Mouse (Mus musculus) heart, embryonic 10.5 days (tissue): ENCODE data around the gene Hephl1. TPM values are rescaled to one million over a fixed set of nuclear protein-coding genes. Genes with fewer than 3 reads are reported as not detected.

Experiments
- DNase-seq: peaks from one replicate; pipeline ENCODE4 v3.0.0-alpha.2; 2017; ENCODE audit warnings: low spot score
- H3K27ac ChIP-seq: fragments of 300-500 bp; sonication (generic); 2 replicates; pipeline ENCODE4 v1.5.1; 2016; ENCODE audit warnings: mild to moderate bottlenecking
- H3K27me3 ChIP-seq: fragments of 300-500 bp; sonication (generic); 2 replicates; pipeline ENCODE4 v1.6.1; 2016; ENCODE audit warnings: mild to moderate bottlenecking; ENCODE audit not compliant: poor library complexity, insufficient read depth, severe bottlenecking
- H3K36me3 ChIP-seq: fragments of 300-500 bp; sonication (generic); 2 replicates; pipeline ENCODE4 v1.6.1; 2016; ENCODE audit warnings: mild to moderate bottlenecking, moderate library complexity
- H3K4me1 ChIP-seq: fragments of 300-500 bp; sonication (generic); 2 replicates; pipeline ENCODE4 v1.6.1; 2016; ENCODE audit warnings: mild to moderate bottlenecking
- H3K4me3 ChIP-seq: fragments of 300-500 bp; sonication (generic); 2 replicates; pipeline ENCODE4 v1.5.1; 2016; ENCODE audit warnings: mild to moderate bottlenecking, moderate library complexity
- H3K9me3 ChIP-seq: fragments of 300-500 bp; sonication (generic); 2 replicates; pipeline ENCODE4 v1.6.1; 2016; ENCODE audit warnings: mild to moderate bottlenecking, moderate library complexity
- WGBS: fragments of 180-500 bp; shearing (Covaris S2); methylation state at CpG from one replicate; pipeline ENCODE4 v1.1.7; 2016; 5-methylcytosine and 5-hydroxymethylcytosine counted together
- polyA plus RNA-seq: library from polyadenylated mRNA; unstranded; fragments of >200 nt; fragmentation: Nextera tagmentation; extraction: Ambion mirVana; gene quantifications from 2 replicates; pipeline ENCODE4 v1.2.1, GENCODE M21; 2016

Hephl1 gene
- polyA plus RNA-seq: not detected in 2 replicates

- no peak for DNase-seq
- Histone ChIP-seq H3K4me1 (no peaks in the 10 kb centered on the region), H3K36me3 (no peaks in the 10 kb centered on the region), H3K9me3 (no peaks in the 10 kb centered on the region), H3K27ac (no peak within 1 kb of the TSS), H3K27me3 (no peaks in the 10 kb centered on the region), H3K4me3 (no peak within 1 kb of the TSS)
- WGBS: 72% methylated on average over 5 of the region's 5 CpGs
These were observed at the start of gene Hephl1 for GRCm38 (mm10) chr9:15112008-15112407. Gene Hephl1, minus strand, starts transcription at chr9:15112108.

- WGBS: 77% methylated on average over 6 of the region's 6 CpGs
These were observed 37.5 kb upstream of the Hephl1 start for GRCm38 (mm10) chr9:15149246-15149926.

GRCm38 (mm10) chr9:15140546-15140945, 28.6 kb upstream of the Hephl1 start:
- 84% methylated on average over 1 of the region's 1 CpGs for WGBS

More at GRCm38 (mm10) chr9:15149246-15149926, 37.5 kb upstream of the Hephl1 start:
- Histone ChIP-seq H3K4me3 (no peak overlapping the region), H3K4me1 (no peaks in the 10 kb centered on the region), H3K27me3 (no peaks in the 10 kb centered on the region), H3K27ac (no peak overlapping the region), H3K9me3 (no peaks in the 10 kb centered on the region), H3K36me3 (no peaks in the 10 kb centered on the region)
- no peak for DNase-seq

GRCm38 (mm10) chr9:15125897-15126296, 14.0 kb upstream of the Hephl1 start:
- H3K4me1 ChIP-seq: no peaks in the 10 kb centered on the region
- H3K27me3 ChIP-seq: no peaks in the 10 kb centered on the region
- no peaks in the 10 kb centered on the region for H3K9me3 ChIP-seq
- H3K4me3 ChIP-seq: no peak overlapping the region
- 88% methylated on average over 2 of the region's 2 CpGs for WGBS
- no peaks in the 10 kb centered on the region for H3K36me3 ChIP-seq
- no peak for DNase-seq
- H3K27ac ChIP-seq: no peak overlapping the region

More at GRCm38 (mm10) chr9:15140546-15140945, 28.6 kb upstream of the Hephl1 start:
- no peaks in the 10 kb centered on the region for H3K27me3 ChIP-seq
- no peaks in the 10 kb centered on the region for H3K9me3 ChIP-seq
- H3K27ac ChIP-seq: no peak overlapping the region
- DNase-seq: no peak
- H3K36me3 ChIP-seq: no peaks in the 10 kb centered on the region
- no peaks in the 10 kb centered on the region for H3K4me1 ChIP-seq
- no peak overlapping the region for H3K4me3 ChIP-seq

GRCm38 (mm10) chr9:15122431-15122830, 10.5 kb upstream of the Hephl1 start:
- no peaks in the 10 kb centered on the region for H3K36me3 ChIP-seq
- no peak overlapping the region for H3K27ac ChIP-seq
- H3K27me3 ChIP-seq: no peaks in the 10 kb centered on the region
- H3K4me1 ChIP-seq: no peaks in the 10 kb centered on the region
- no peak for DNase-seq
- H3K4me3 ChIP-seq: no peak overlapping the region
- H3K9me3 ChIP-seq: no peaks in the 10 kb centered on the region
- 76% methylated on average over 3 of the region's 3 CpGs for WGBS

GRCm38 (mm10) chr9:15120841-15121358, 9.0 kb upstream of the Hephl1 start:
- H3K27me3 ChIP-seq: no peaks in the 10 kb centered on the region
- 43% methylated on average over 7 of the region's 7 CpGs for WGBS

GRCm38 (mm10) chr9:15120209-15120608, 8.3 kb upstream of the Hephl1 start:
- Histone ChIP-seq H3K27ac (no peak overlapping the region), H3K4me1 (no peaks in the 10 kb centered on the region), H3K27me3 (no peaks in the 10 kb centered on the region), H3K9me3 (no peaks in the 10 kb centered on the region), H3K4me3 (no peak overlapping the region), H3K36me3 (no peaks in the 10 kb centered on the region)
- 46% methylated on average over 5 of the region's 5 CpGs for WGBS
- DNase-seq: no peak

More at GRCm38 (mm10) chr9:15120841-15121358, 9.0 kb upstream of the Hephl1 start:
- H3K4me1 ChIP-seq: no peaks in the 10 kb centered on the region
- H3K9me3 ChIP-seq: no peaks in the 10 kb centered on the region
- no peak overlapping the region for H3K27ac ChIP-seq
- H3K36me3 ChIP-seq: no peaks in the 10 kb centered on the region
- no peak for DNase-seq
- H3K4me3 ChIP-seq: no peak overlapping the region

- WGBS: 50% methylated on average over 1 of the region's 1 CpGs
- no peaks in the 10 kb centered on the region for H3K36me3 ChIP-seq
- no peak overlapping the region for H3K27ac ChIP-seq
- no peaks in the 10 kb centered on the region for H3K4me1 ChIP-seq
- no peaks in the 10 kb centered on the region for H3K27me3 ChIP-seq
- DNase-seq: no peak
- H3K4me3 ChIP-seq: no peak overlapping the region
- H3K9me3 ChIP-seq: no peaks in the 10 kb centered on the region
These were observed 7.6 kb upstream of the Hephl1 start for GRCm38 (mm10) chr9:15119515-15119914.

- no peak overlapping the region for H3K4me3 ChIP-seq
- no peak overlapping the region for H3K27ac ChIP-seq
- DNase-seq: no peak
- H3K36me3 ChIP-seq: no peaks in the 10 kb centered on the region
- WGBS: 87% methylated on average over 2 of the region's 2 CpGs
- H3K4me1 ChIP-seq: no peaks in the 10 kb centered on the region
- H3K9me3 ChIP-seq: no peaks in the 10 kb centered on the region
- H3K27me3 ChIP-seq: no peaks in the 10 kb centered on the region
These were observed 4.3 kb upstream of the Hephl1 start for GRCm38 (mm10) chr9:15116165-15116564.

GRCm38 (mm10) chr9:15114102-15114501, 2.2 kb upstream of the Hephl1 start:
- no peaks in the 10 kb centered on the region for H3K27me3 ChIP-seq
- no peak for DNase-seq
- H3K4me3 ChIP-seq: no peak overlapping the region
- H3K4me1 ChIP-seq: no peaks in the 10 kb centered on the region
- H3K27ac ChIP-seq: no peak overlapping the region
- 80% methylated on average over 6 of the region's 6 CpGs for WGBS
- no peaks in the 10 kb centered on the region for H3K9me3 ChIP-seq
- H3K36me3 ChIP-seq: no peaks in the 10 kb centered on the region

- no peaks in the 10 kb centered on the region for H3K27me3 ChIP-seq
- H3K9me3 ChIP-seq: no peaks in the 10 kb centered on the region
- 80% methylated on average over 9 of the region's 9 CpGs for WGBS
- DNase-seq: no peak
- H3K27ac ChIP-seq: no peak overlapping the region
- H3K36me3 ChIP-seq: no peaks in the 10 kb centered on the region
- no peak overlapping the region for H3K4me3 ChIP-seq
- peaks cover 15% of the 10 kb centered on the region for H3K4me1 ChIP-seq
These were observed 3.8 kb downstream of the Hephl1 start for GRCm38 (mm10) chr9:15108101-15108500.

- Histone ChIP-seq H3K27ac (no peak overlapping the region), H3K36me3 (no peaks in the 10 kb centered on the region), H3K9me3 (no peaks in the 10 kb centered on the region), H3K27me3 (no peaks in the 10 kb centered on the region), H3K4me1 (peaks cover 15% of the 10 kb centered on the region), H3K4me3 (no peak overlapping the region)
- WGBS: 59% methylated on average over 4 of the region's 4 CpGs
- DNase-seq: no peak
These were observed 6.8 kb downstream of the Hephl1 start for GRCm38 (mm10) chr9:15105136-15105535.

- H3K27ac ChIP-seq: 0 out of 2 replicates have a peak overlapping the region, but pooled peaks have one; percentile 36
- no peaks in the 10 kb centered on the region for H3K27me3 ChIP-seq
- DNase-seq: peak; percentile 75
- 27% methylated on average over 11 of the region's 11 CpGs for WGBS
- no peak overlapping the region for H3K4me3 ChIP-seq
- no peaks in the 10 kb centered on the region for H3K36me3 ChIP-seq
- H3K4me1 ChIP-seq: peaks cover 15% of the 10 kb centered on the region
- H3K9me3 ChIP-seq: no peaks in the 10 kb centered on the region
These were observed 8.2 kb downstream of the Hephl1 start for GRCm38 (mm10) chr9:15103579-15104300.
